Mouse (Mus musculus) MEL (cell line): ENCODE data around the gene Chrm3.

Source experiments
- CHD1 ChIP-seq: IDR thresholded peaks from 2 replicates; pipeline ENCODE4 v1.6.1; 2012; ENCODE audit warnings: low read depth, mild to moderate bottlenecking, inconsistent platforms, low read length, improper control_type of control experiment
- CHD2 ChIP-seq: IDR thresholded peaks from 2 replicates; pipeline ENCODE4 v1.6.1; 2011; ENCODE audit warnings: low read length, improper control_type of control experiment
- CTCF ChIP-seq, 3 experiments: IDR thresholded peaks in 2 of 3; conservative IDR thresholded peaks in 1 of 3; 2 replicates each; pipeline ENCODE4 v1.5.1; 2011 to 2012; ENCODE audit warnings: low read length in 3 of 3, low read depth in 2 of 3, mild to moderate bottlenecking in 2 of 3, improper control_type of control experiment in 1 of 3, inconsistent platforms in 1 of 3, mixed read lengths in 1 of 3, moderate library complexity in 1 of 3; ENCODE audit not compliant: control insufficient read depth in 1 of 3, insufficient read depth in 1 of 3, poor library complexity in 1 of 3, severe bottlenecking in 1 of 3
- ELF1 ChIP-seq: IDR thresholded peaks from 2 replicates; pipeline ENCODE4 v1.6.1; 2014; ENCODE audit warnings: low read depth, mild to moderate bottlenecking, inconsistent platforms, low read length, improper control_type of control experiment, moderate library complexity
- GATA1 ChIP-seq: IDR thresholded peaks from 2 replicates; pipeline ENCODE4 v1.6.1; 2011; ENCODE audit warnings: low read depth, low read length, improper control_type of control experiment
- KAT2A ChIP-seq: conservative IDR thresholded peaks from 2 replicates; pipeline ENCODE4 v1.6.1; 2012; ENCODE audit warnings: low read depth, low read length, improper control_type of control experiment, inconsistent platforms
- MXI1 ChIP-seq: IDR thresholded peaks from 2 replicates; pipeline ENCODE4 v1.6.1; 2011; ENCODE audit warnings: mild to moderate bottlenecking, low read depth, low read length, improper control_type of control experiment
- POLR2A ChIP-seq, 2 experiments: IDR thresholded peaks; 2 replicates each; pipeline ENCODE4 v1.6.1; 2011 to 2012; ENCODE audit warnings: low read length in 2 of 2, mild to moderate bottlenecking in 2 of 2, control low read depth in 1 of 2, improper control_type of control experiment in 1 of 2, low read depth in 1 of 2, moderate library complexity in 1 of 2; ENCODE audit not compliant: control insufficient read depth in 1 of 2, insufficient read depth in 1 of 2, poor library complexity in 1 of 2
- POLR2AphosphoS2 ChIP-seq: IDR thresholded peaks from 2 replicates; pipeline ENCODE4 v1.6.1; 2011; ENCODE audit warnings: low read length, improper control_type of control experiment
- USF2 ChIP-seq, 2 experiments: IDR thresholded peaks; 2 replicates each; pipeline ENCODE4 v1.6.1; 2011 to 2012; ENCODE audit warnings: improper control_type of control experiment in 2 of 2, low read length in 2 of 2, borderline replicate concordance in 1 of 2, inconsistent platforms in 1 of 2, low read depth in 1 of 2, mild to moderate bottlenecking in 1 of 2; ENCODE audit not compliant: insufficient read depth in 1 of 2
- ZMIZ1 ChIP-seq: IDR thresholded peaks from 2 replicates; pipeline ENCODE4 v1.6.1; 2012; ENCODE audit warnings: low read depth, mild to moderate bottlenecking, inconsistent platforms, low read length, improper control_type of control experiment, moderate library complexity

GRCm38 (mm10) chr13:10157496-10157895 is 203.2 kb downstream of the Chrm3 start:
- TF ChIP-seq POLR2A (IDR thresholded peaks at IDR 0.05; ENCODE audit: control insufficient read depth in 1 of 2, insufficient read depth in 1 of 2, low read depth in 1 of 2, low read length in 2 of 2, poor library complexity in 1 of 2), result no peak
- no peak for TF ChIP-seq POLR2AphosphoS2
- TF ChIP-seq CHD2, result no peak
- TF ChIP-seq KAT2A, result no peak
- TF ChIP-seq ZMIZ1, result no peak
- no peak for TF ChIP-seq MXI1
- TF ChIP-seq CHD1, result no peak
- no peak for TF ChIP-seq GATA1
- TF ChIP-seq CTCF (IDR thresholded peaks at IDR 0.05 in 2 of 3, conservative IDR thresholded peaks at IDR 0.05 in 1 of 3; ENCODE audit: control insufficient read depth in 1 of 3, insufficient read depth in 1 of 3, low read depth in 2 of 3, low read length in 3 of 3, poor library complexity in 1 of 3, severe bottlenecking in 1 of 3), result no peak
- no peak for TF ChIP-seq USF2 (IDR thresholded peaks at IDR 0.05; ENCODE audit: borderline replicate concordance in 1 of 2, insufficient read depth in 1 of 2, low read depth in 1 of 2, low read length in 2 of 2)
- TF ChIP-seq ELF1, result no peak
